Mouse (Mus musculus) forebrain, embryonic 15.5 days (tissue): ENCODE measurements around the gene Agbl2. TPM values are rescaled to one million over a fixed set of nuclear protein-coding genes. Genes with fewer than 3 reads are reported as not detected.

Source experiments
- ATAC-seq: fragments of 200-750 bp; cut with Nextera tagmentation; replicated peaks from 2 replicates; pipeline ENCODE4 v1.8.0; 2017; ENCODE audit warnings: mild to moderate bottlenecking, moderate TSS enrichment, moderate library complexity
- H3K27ac ChIP-seq: fragments of 300-500 bp; sonication (generic); replicated peaks from 2 replicates; pipeline ENCODE4 v1.5.1; 2015; ENCODE audit warnings: mild to moderate bottlenecking, inconsistent platforms
- H3K27me3 ChIP-seq: fragments of 300-500 bp; sonication (generic); 2 replicates; pipeline ENCODE4 v1.6.1; 2015; ENCODE audit warnings: inconsistent platforms
- H3K36me3 ChIP-seq: fragments of 300-500 bp; sonication (generic); 2 replicates; pipeline ENCODE4 v1.6.1; 2015; ENCODE audit warnings: mild to moderate bottlenecking, inconsistent platforms
- H3K4me1 ChIP-seq: fragments of 300-500 bp; sonication (generic); 2 replicates; pipeline ENCODE4 v1.6.1; 2015; ENCODE audit warnings: inconsistent platforms
- H3K4me2 ChIP-seq: fragments of 300-500 bp; sonication (generic); replicated peaks from 2 replicates; pipeline ENCODE4 v1.6.1; 2015; ENCODE audit warnings: mild to moderate bottlenecking, inconsistent platforms
- H3K4me3 ChIP-seq: fragments of 300-500 bp; sonication (generic); 2 replicates; pipeline ENCODE4 v1.5.1; 2015; ENCODE audit warnings: mild to moderate bottlenecking, inconsistent platforms
- H3K9ac ChIP-seq: fragments of 300-500 bp; sonication (generic); replicated peaks from 2 replicates; pipeline ENCODE4 v1.6.1; 2015; ENCODE audit warnings: mild to moderate bottlenecking, inconsistent platforms
- H3K9me3 ChIP-seq: fragments of 300-500 bp; sonication (generic); 2 replicates; pipeline ENCODE4 v1.6.1; 2016; ENCODE audit warnings: inconsistent platforms
- WGBS: fragments of 180-500 bp; shearing (Covaris S2); methylation state at CpG from one replicate; pipeline ENCODE4 v1.1.7; 2015; ENCODE audit warnings: mixed read lengths; 5-methylcytosine and 5-hydroxymethylcytosine counted together
- polyA plus RNA-seq: library from polyadenylated mRNA; unstranded; fragments of >200 nt; fragmentation: Nextera tagmentation; extraction: Ambion mirVana; gene quantifications from 2 replicates; pipeline ENCODE4 v1.2.1, GENCODE M21; 2015

Agbl2 gene
- polyA plus RNA-seq, 1 experiment from 2014 or later = 0.97 TPM

GRCm38 (mm10) chr2:90879419-90879818 is 96.9 kb downstream of the Agbl2 start:
- Histone ChIP-seq H3K27ac (no peak overlapping the region), H3K4me1 (0 out of 2 replicates have a peak, but pooled peaks cover 6% of the 10 kb centered on the region), H3K36me3 (no peaks in the 10 kb centered on the region), H3K9ac (no peak overlapping the region), H3K27me3 (no peaks in the 10 kb centered on the region), H3K4me3 (no peak overlapping the region), H3K9me3 (no peaks in the 10 kb centered on the region), H3K4me2 (no peak overlapping the region)
- no peak for ATAC-seq

- WGBS = 9% methylated on average over 6 of the region's 6 CpGs
- no peaks in the 10 kb centered on the region for H3K36me3 ChIP-seq
- H3K9ac ChIP-seq = no peak overlapping the region
- no peak overlapping the region for H3K27ac ChIP-seq
- ATAC-seq = no peak
- H3K4me1 ChIP-seq = 0 out of 2 replicates have a peak, but pooled peaks cover 9% of the 10 kb centered on the region
- no peaks in the 10 kb centered on the region for H3K9me3 ChIP-seq
- H3K27me3 ChIP-seq = no peaks in the 10 kb centered on the region
- no peak overlapping the region for H3K4me2 ChIP-seq
- no peak overlapping the region for H3K4me3 ChIP-seq
Measured at GRCm38 (mm10) chr2:90880144-90880785, 97.7 kb downstream of the Agbl2 start.

GRCm38 (mm10) chr2:90881824-90882223 is 99.3 kb downstream of the Agbl2 start:
- no peak overlapping the region for H3K27ac ChIP-seq
- H3K27me3 ChIP-seq = no peaks in the 10 kb centered on the region
- 0 out of 2 replicates have a peak, but pooled peaks cover 9% of the 10 kb centered on the region for H3K4me1 ChIP-seq
- no peak overlapping the region for H3K9ac ChIP-seq
- no peak overlapping the region for H3K4me3 ChIP-seq
- no peaks in the 10 kb centered on the region for H3K36me3 ChIP-seq
- no peak for ATAC-seq
- H3K4me2 ChIP-seq = no peak overlapping the region
- 80% methylated on average over 2 of the region's 2 CpGs for WGBS
- H3K9me3 ChIP-seq = no peaks in the 10 kb centered on the region

Other genes with a start within 250 kb of the Agbl2 start
- 3.3 and 3.7 TPM in 2 replicates for gene Ptprj, start 202.1 kb upstream of the Agbl2 start, polyA plus RNA-seq
- gene Nup160, start 105.5 kb upstream of the Agbl2 start, polyA plus RNA-seq = 27.8 and 31.1 TPM in 2 replicates
- 117 and 122 TPM in 2 replicates for gene Fnbp4, start 37.4 kb upstream of the Agbl2 start, polyA plus RNA-seq
- 266 and 283 TPM in 2 replicates for gene Mtch2, start 64.4 kb downstream of the Agbl2 start, polyA plus RNA-seq
- 68.5 and 70.6 TPM in 2 replicates for gene C1qtnf4, start 103.1 kb downstream of the Agbl2 start, polyA plus RNA-seq
- gene Kbtbd4, start 122.0 kb downstream of the Agbl2 start, polyA plus RNA-seq = 58.7 and 63.8 TPM in 2 replicates
- 213 and 219 TPM in 2 replicates for gene Ndufs3, start 122.1 kb downstream of the Agbl2 start, polyA plus RNA-seq
- 132 and 136 TPM in 2 replicates for gene Celf1, start 157.7 kb downstream of the Agbl2 start, polyA plus RNA-seq